Mouse (Mus musculus): Measurements from ENCODE around the gene Cpm. TPM values are rescaled to one million over a fixed set of nuclear protein-coding genes. Genes with fewer than 3 reads are reported as not detected.

Gene Cpm
- polyA plus RNA-seq, 1 experiment from 2014 or later = 4.2 TPM

- ATAC-seq (ENCODE audit: low read depth) = no peak
- Histone ChIP-seq H3K4me1 (ENCODE audit: control insufficient read depth, insufficient read depth, low read length) (no peaks in the 10 kb centered on the region), H3K27ac (ENCODE audit: low read depth, low read length) (no peak overlapping the region), H3K4me2 (ENCODE audit: low read depth, low read length) (no peak overlapping the region), H3K9ac (replicated peaks; ENCODE audit: low read depth, low read length) (no peak overlapping the region), H3K4me3 (ENCODE audit: low read depth, low read length) (no peak overlapping the region), H3K36me3 (ENCODE audit: control insufficient read depth, insufficient read depth, low read length) (no peaks in the 10 kb centered on the region), H3K9me3 (ENCODE audit: control insufficient read depth, low read length) (no peaks in the 10 kb centered on the region), H3K27me3 (ENCODE audit: control insufficient read depth, insufficient read depth, low read length) (no peaks in the 10 kb centered on the region)
- 76% methylated on average over 9 of the region's 9 CpGs for WGBS
Observed at GRCm38 (mm10) chr10:117637062-117637744, 7.9 kb downstream of the Cpm start.

DNA sequence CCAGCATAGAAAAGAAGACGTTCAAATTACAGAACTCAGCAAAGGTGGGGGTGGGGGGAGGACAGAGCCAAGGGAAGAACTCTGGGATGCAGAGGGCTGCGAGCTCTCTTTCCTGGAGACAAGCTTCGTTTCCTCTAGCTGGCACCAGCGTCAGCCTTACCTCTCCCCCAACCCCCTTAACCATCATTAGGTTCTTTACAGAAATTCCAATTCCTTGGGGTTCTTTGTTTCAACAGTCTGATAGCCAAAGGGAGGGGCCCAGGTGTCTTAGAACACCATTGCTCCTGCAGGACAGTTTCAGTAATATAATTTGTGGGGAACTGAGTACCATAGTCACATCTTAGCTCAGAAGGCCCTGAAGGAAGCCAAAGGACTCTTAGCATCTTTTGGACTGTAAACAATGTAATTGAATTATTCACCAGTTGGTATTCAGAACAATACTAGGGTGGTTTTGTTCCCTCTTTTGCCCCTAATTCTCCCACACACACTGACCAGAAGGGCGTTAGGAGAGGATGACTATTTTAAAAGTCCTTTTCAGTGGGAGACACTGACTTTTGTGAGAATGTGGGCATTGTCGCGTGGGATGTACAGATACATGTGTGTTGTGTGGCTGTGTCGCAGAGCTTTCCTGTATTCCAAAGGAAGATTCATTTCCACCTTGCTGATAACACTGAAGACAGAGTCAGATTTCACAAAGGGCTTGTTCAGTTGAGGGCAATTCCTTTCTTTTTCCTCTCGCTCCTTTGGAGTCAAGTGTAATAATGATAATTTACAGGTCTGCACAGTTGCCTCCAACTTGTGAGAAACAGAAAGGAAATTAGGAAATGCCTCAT, 8.7 kb downstream of the Cpm start:
- no peaks in the 10 kb centered on the region for H3K4me1 ChIP-seq (ENCODE audit: control insufficient read depth, insufficient read depth, low read length)
- H3K9ac ChIP-seq (replicated peaks; ENCODE audit: low read depth, low read length) = no peak overlapping the region
- no peak overlapping the region for H3K4me2 ChIP-seq (ENCODE audit: low read depth, low read length)
- H3K27me3 ChIP-seq (ENCODE audit: control insufficient read depth, insufficient read depth, low read length) = no peaks in the 10 kb centered on the region
- H3K9me3 ChIP-seq (ENCODE audit: control insufficient read depth, low read length) = no peaks in the 10 kb centered on the region
- ATAC-seq (ENCODE audit: low read depth) = no peak
- no peak overlapping the region for H3K27ac ChIP-seq (ENCODE audit: low read depth, low read length)
- no peaks in the 10 kb centered on the region for H3K36me3 ChIP-seq (ENCODE audit: control insufficient read depth, insufficient read depth, low read length)
- H3K4me3 ChIP-seq (ENCODE audit: low read depth, low read length) = no peak overlapping the region
- WGBS = 53% methylated on average over 9 of the region's 9 CpGs

DNA sequence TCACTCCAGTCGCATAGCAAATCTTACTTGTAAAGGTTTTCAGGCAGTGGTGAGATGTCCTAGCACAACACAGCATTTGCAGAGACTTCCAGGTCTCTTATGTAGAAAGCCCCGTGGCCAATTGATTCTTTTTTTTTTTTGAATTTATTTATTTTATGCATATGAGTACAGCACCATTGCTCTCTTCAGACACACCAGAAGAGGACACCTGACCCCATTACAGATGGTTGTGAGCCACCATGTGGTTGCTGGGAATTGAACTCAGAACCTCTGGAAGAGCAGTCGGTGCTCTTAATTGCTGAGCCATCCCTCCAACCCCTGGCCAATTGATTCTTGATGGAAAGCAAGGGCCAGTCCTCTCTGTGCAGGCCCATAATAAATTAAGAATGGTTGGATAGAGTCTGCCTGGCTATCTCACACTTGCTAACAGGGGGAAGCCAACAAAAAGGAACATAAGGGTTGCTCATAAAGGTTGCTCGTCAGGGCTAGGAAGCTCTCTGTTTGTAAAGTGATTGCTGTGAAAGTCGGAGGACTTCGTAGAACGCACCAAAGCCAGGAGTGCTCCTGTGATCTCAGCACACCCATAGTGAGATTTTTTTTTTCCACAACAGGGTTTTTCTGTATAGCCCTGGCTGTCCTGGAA, 9.4 kb downstream of the Cpm start:
- Histone ChIP-seq H3K4me2 (ENCODE audit: low read depth, low read length) (no peak overlapping the region), H3K4me1 (ENCODE audit: control insufficient read depth, insufficient read depth, low read length) (no peaks in the 10 kb centered on the region), H3K4me3 (ENCODE audit: low read depth, low read length) (no peak overlapping the region), H3K9me3 (ENCODE audit: control insufficient read depth, low read length) (no peaks in the 10 kb centered on the region), H3K27ac (ENCODE audit: low read depth, low read length) (no peak overlapping the region), H3K36me3 (ENCODE audit: control insufficient read depth, insufficient read depth, low read length) (no peaks in the 10 kb centered on the region), H3K27me3 (ENCODE audit: control insufficient read depth, insufficient read depth, low read length) (no peaks in the 10 kb centered on the region), H3K9ac (replicated peaks; ENCODE audit: low read depth, low read length) (no peak overlapping the region)
- 74% methylated on average over 7 of the region's 7 CpGs for WGBS
- no peak for ATAC-seq (ENCODE audit: low read depth)

DNA sequence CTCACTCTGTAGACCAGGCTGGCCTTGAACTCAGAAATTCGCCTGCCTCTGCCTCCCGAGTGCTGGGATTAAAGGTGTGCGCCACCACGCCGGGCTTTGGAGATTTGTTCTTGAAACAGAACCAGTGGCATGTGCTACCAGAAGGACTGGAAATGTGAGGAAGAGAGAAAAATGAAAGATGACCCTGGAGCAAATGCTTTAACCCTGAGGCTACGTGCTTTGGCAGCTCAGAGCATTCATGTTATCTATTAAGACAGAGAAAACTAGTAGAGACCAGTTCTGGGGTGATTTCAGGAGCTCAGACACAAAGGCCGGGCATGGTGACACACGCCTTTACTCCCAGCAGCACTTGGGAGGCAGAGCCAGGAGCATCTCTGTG, 9.9 kb downstream of the Cpm start:
- ATAC-seq (ENCODE audit: low read depth) = no peak
- H3K9me3 ChIP-seq (ENCODE audit: control insufficient read depth, low read length) = no peaks in the 10 kb centered on the region
- 96% methylated on average over 8 of the region's 8 CpGs for WGBS

GRCm38 (mm10) chr10:117639899-117640594, 10.7 kb downstream of the Cpm start:
- Histone ChIP-seq H3K27me3 (ENCODE audit: control insufficient read depth, insufficient read depth, low read length) (no peaks in the 10 kb centered on the region), H3K36me3 (ENCODE audit: control insufficient read depth, insufficient read depth, low read length) (no peaks in the 10 kb centered on the region), H3K4me1 (ENCODE audit: control insufficient read depth, insufficient read depth, low read length) (no peaks in the 10 kb centered on the region), H3K4me3 (ENCODE audit: low read depth, low read length) (no peak overlapping the region), H3K9me3 (ENCODE audit: control insufficient read depth, low read length) (no peaks in the 10 kb centered on the region), H3K4me2 (ENCODE audit: low read depth, low read length) (no peak overlapping the region), H3K9ac (replicated peaks; ENCODE audit: low read depth, low read length) (no peak overlapping the region), H3K27ac (ENCODE audit: low read depth, low read length) (no peak overlapping the region)
- 64% methylated on average over 21 of the region's 21 CpGs for WGBS
- ATAC-seq (ENCODE audit: low read depth) = no peak

More for the DNA sequence above, 9.9 kb downstream of the Cpm start:
- Histone ChIP-seq H3K4me1 (ENCODE audit: control insufficient read depth, insufficient read depth, low read length) (no peaks in the 10 kb centered on the region), H3K4me2 (ENCODE audit: low read depth, low read length) (no peak overlapping the region), H3K27ac (ENCODE audit: low read depth, low read length) (no peak overlapping the region), H3K9ac (replicated peaks; ENCODE audit: low read depth, low read length) (no peak overlapping the region), H3K36me3 (ENCODE audit: control insufficient read depth, insufficient read depth, low read length) (no peaks in the 10 kb centered on the region), H3K27me3 (ENCODE audit: control insufficient read depth, insufficient read depth, low read length) (no peaks in the 10 kb centered on the region), H3K4me3 (ENCODE audit: low read depth, low read length) (no peak overlapping the region)

GRCm38 (mm10) chr10:117640595-117641078, 11.3 kb downstream of the Cpm start:
- no peaks in the 10 kb centered on the region for H3K27me3 ChIP-seq (ENCODE audit: control insufficient read depth, insufficient read depth, low read length)
- no peaks in the 10 kb centered on the region for H3K9me3 ChIP-seq (ENCODE audit: control insufficient read depth, low read length)
- H3K27ac ChIP-seq (ENCODE audit: low read depth, low read length) = no peak overlapping the region
- no peaks in the 10 kb centered on the region for H3K4me1 ChIP-seq (ENCODE audit: control insufficient read depth, insufficient read depth, low read length)
- H3K36me3 ChIP-seq (ENCODE audit: control insufficient read depth, insufficient read depth, low read length) = no peaks in the 10 kb centered on the region
- no peak overlapping the region for H3K4me3 ChIP-seq (ENCODE audit: low read depth, low read length)
- H3K9ac ChIP-seq (replicated peaks; ENCODE audit: low read depth, low read length) = no peak overlapping the region
- WGBS = 77% methylated on average over 7 of the region's 7 CpGs
- no peak for ATAC-seq (ENCODE audit: low read depth)
- H3K4me2 ChIP-seq (ENCODE audit: low read depth, low read length) = no peak overlapping the region

DNA sequence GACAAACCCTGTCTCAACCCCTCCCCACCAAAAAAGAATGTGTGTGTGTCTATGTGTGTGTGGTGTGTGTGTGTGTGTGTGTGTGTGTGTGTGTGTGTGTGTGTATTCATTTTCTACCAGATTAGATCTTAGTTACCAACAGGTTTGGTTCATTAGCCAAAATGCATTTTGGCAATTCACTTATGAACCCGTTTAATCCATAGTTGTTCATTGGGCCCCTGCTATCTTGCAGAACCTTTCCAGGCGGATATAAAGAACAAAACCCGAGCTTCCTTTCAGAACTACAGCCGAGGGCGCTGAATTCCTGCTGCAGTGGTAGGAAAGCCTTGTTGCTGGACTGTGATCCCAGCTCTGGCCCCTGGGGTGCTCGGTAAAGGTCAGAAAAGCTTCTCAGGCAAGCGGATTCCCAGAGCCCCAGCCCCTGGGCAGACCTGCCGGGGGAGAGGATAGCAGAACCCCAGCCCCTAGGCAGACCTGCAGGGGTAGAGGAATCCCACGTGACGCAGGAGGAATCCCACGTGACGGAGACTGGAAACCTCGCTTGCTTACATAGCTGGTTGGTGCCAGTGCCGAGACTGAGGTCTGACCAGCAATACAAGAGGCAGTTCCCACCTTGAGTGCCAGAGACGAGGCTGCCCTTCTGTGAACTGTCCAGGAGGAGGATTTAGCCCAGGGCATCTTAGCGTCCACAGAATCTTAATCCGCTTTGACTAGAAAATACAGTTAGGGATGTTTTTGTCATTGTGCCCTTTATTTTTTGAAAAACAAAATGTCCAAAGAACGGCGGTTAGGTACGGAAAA, 12.3 kb downstream of the Cpm start:
- no peaks in the 10 kb centered on the region for H3K36me3 ChIP-seq (ENCODE audit: control insufficient read depth, insufficient read depth, low read length)
- no peak overlapping the region for H3K27ac ChIP-seq (ENCODE audit: low read depth, low read length)
- no peaks in the 10 kb centered on the region for H3K27me3 ChIP-seq (ENCODE audit: control insufficient read depth, insufficient read depth, low read length)
- WGBS = 66% methylated on average over 20 of the region's 20 CpGs
- no peak for ATAC-seq (ENCODE audit: low read depth)
- no peak overlapping the region for H3K4me2 ChIP-seq (ENCODE audit: low read depth, low read length)
- H3K4me1 ChIP-seq (ENCODE audit: control insufficient read depth, insufficient read depth, low read length) = no peaks in the 10 kb centered on the region
- H3K9me3 ChIP-seq (ENCODE audit: control insufficient read depth, low read length) = no peaks in the 10 kb centered on the region
- no peak overlapping the region for H3K4me3 ChIP-seq (ENCODE audit: low read depth, low read length)
- no peak overlapping the region for H3K9ac ChIP-seq (replicated peaks; ENCODE audit: low read depth, low read length)

- H3K4me1 ChIP-seq (ENCODE audit: control insufficient read depth, insufficient read depth, low read length) = no peaks in the 10 kb centered on the region
- no peak for ATAC-seq (ENCODE audit: low read depth)
- no peaks in the 10 kb centered on the region for H3K36me3 ChIP-seq (ENCODE audit: control insufficient read depth, insufficient read depth, low read length)
- no peak overlapping the region for H3K4me2 ChIP-seq (ENCODE audit: low read depth, low read length)
- H3K27me3 ChIP-seq (ENCODE audit: control insufficient read depth, insufficient read depth, low read length) = no peaks in the 10 kb centered on the region
- WGBS = 87% methylated on average over 9 of the region's 9 CpGs
- no peaks in the 10 kb centered on the region for H3K9me3 ChIP-seq (ENCODE audit: control insufficient read depth, low read length)
- H3K27ac ChIP-seq (ENCODE audit: low read depth, low read length) = no peak overlapping the region
- no peak overlapping the region for H3K4me3 ChIP-seq (ENCODE audit: low read depth, low read length)
- H3K9ac ChIP-seq (replicated peaks; ENCODE audit: low read depth, low read length) = no peak overlapping the region
Observed at GRCm38 (mm10) chr10:117642201-117642450, 12.8 kb downstream of the Cpm start.
